Mouse (Mus musculus): ENCODE data around the gene Gm12886. TPM values are rescaled to one million over a fixed set of nuclear protein-coding genes. Genes with fewer than 3 reads are reported as not detected.

The Gm12886 gene
- not detected in 2 replicates for polyA plus RNA-seq (2015; fragmentation: Nextera tagmentation; extraction: Ambion mirVana)

DNA sequence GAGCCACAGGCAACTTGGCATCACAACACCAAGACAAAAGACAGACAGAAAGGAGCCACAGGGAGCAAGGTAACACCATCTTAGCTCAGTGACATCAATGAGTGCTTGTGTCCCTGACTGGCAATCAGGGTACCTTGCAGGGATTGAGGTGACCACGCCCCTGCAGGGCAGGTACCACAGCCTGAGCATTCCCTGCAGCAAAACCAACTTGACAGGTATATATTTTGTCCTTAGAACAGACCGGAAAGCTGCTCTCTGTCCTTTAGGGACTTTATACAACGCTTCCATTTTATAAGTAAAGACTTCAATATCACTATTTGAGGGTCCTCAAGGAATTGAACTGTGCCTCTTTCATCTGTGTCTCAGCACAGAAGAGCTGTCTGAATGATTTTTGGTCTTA, at the start of gene Gm12886:
Gm12886 (minus strand) TSS at position 101 of the 400 bp plus-strand sequence.
- Histone ChIP-seq H3K27ac (ENCODE audit: low read length) (no peak within 1 kb of the TSS), H3K27me3 (ENCODE audit: control insufficient read depth, insufficient read depth, low read length) (no peaks in the 10 kb centered on the region), H3K4me3 (replicated peaks; ENCODE audit: low read length) (no peak within 1 kb of the TSS), H3K9me3 (replicated peaks; ENCODE audit: control insufficient read depth, low read length) (no peaks in the 10 kb centered on the region; the same call in 1 of the 2 replicates), H3K4me2 (ENCODE audit: low read depth, low read length) (no peak within 1 kb of the TSS), H3K36me3 (ENCODE audit: control insufficient read depth, insufficient read depth, low read length) (no peaks in the 10 kb centered on the region), H3K4me1 (ENCODE audit: control insufficient read depth, insufficient read depth, low read length) (no peaks in the 10 kb centered on the region), H3K9ac (ENCODE audit: low read length) (no peak within 1 kb of the TSS)
- 51% methylated on average over 3 of the region's 3 CpGs for WGBS
- no peak for ATAC-seq (ENCODE audit: insufficient read depth, low FRiP score)

Other genes with a start within 250 kb of the Gm12886 start
- gene Rlf, start 208.0 kb downstream of the Gm12886 start, polyA plus RNA-seq (2015; fragmentation: Nextera tagmentation; extraction: Ambion mirVana): 19.7 and 21.7 TPM in 2 replicates
- gene Gm12888, start 98.2 kb downstream of the Gm12886 start, polyA plus RNA-seq (2015; fragmentation: Nextera tagmentation; extraction: Ambion mirVana): 0.22 TPM in 1 of 2 replicates, not detected in the other
- not detected in 2 replicates for gene Gm12887, start 199.0 kb upstream of the Gm12886 start, polyA plus RNA-seq (2015; fragmentation: Nextera tagmentation; extraction: Ambion mirVana)

Measured in stomach, embryonic 16.5 days (tissue).